ENCODE assay signal across 26 mouse cellular contexts in the genomic region with DNA sequence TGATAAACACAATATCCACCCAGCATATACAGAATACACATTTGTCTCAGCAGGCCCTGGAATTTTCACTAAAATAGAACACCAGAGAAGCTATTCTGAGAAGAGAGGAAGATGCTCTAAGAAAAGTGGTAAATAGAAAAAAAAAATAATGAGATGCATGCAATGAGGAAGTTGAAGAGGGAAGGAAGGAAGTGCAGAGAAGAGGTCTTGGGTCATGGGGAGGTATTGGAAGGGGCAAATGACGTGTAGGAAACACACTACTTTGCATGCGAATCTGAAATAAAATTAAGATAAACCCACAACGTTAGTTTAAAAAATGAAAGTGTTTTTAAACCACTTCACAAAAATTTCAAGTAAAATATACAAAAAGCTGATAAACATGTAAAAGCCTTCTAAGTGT. TPM values are rescaled to one million over a fixed set of nuclear protein-coding genes. Genes with fewer than 3 reads are reported as not detected.
"Had no signal": no experiment of that assay in that cellular context is flagged by ENCODE, and none has a peak within 500 bp of the region (broad histone marks: within the 10 kb centered on the region; RNA-seq: fewer than 3 reads in every experiment).

No protein-coding gene starts in this region.

- H3K4me3 ChIP-seq: heart, adult 2 months; heart, embryonic 13.5 days; heart, embryonic 15.5 days; hindbrain, embryonic 10.5 days; hindbrain, embryonic 12.5 days; layer of hippocampus, adult 2 months; left cerebral cortex, adult 2 months; limb, embryonic 13.5 days; limb, embryonic 15.5 days; liver, embryonic 12.5 days had no signal

- H3K9me3 ChIP-seq: hindbrain, embryonic 12.5 days; limb, embryonic 13.5 days; limb, embryonic 15.5 days; liver, embryonic 12.5 days had no signal

- H3K9ac ChIP-seq: heart, embryonic 13.5 days; heart, embryonic 15.5 days; hindbrain, embryonic 12.5 days; hindbrain, embryonic 14.5 days; limb, embryonic 13.5 days; limb, embryonic 15.5 days; liver, embryonic 12.5 days; liver, embryonic 14.5 days had no signal

- H3K4me1 ChIP-seq: heart, embryonic 13.5 days; heart, embryonic 15.5 days; hindbrain, embryonic 10.5 days; hindbrain, embryonic 12.5 days; limb, embryonic 13.5 days; limb, embryonic 15.5 days; liver, embryonic 12.5 days had no signal

- H3K27ac ChIP-seq: heart, adult 2 months; heart, embryonic 13.5 days; heart, embryonic 15.5 days; hindbrain, embryonic 10.5 days; hindbrain, embryonic 12.5 days; hindbrain, embryonic 14.5 days; layer of hippocampus, adult 2 months; left cerebral cortex, adult 2 months; limb, embryonic 13.5 days; limb, embryonic 15.5 days; liver, embryonic 12.5 days; liver, embryonic 14.5 days had no signal

- H3K27me3 ChIP-seq: heart, embryonic 13.5 days; heart, embryonic 15.5 days; hindbrain, embryonic 12.5 days; limb, embryonic 13.5 days; limb, embryonic 15.5 days; liver, embryonic 12.5 days had no signal

- DNase-seq: gastrocnemius, postnatal 14 days; gastrocnemius, postnatal 36 days; heart, adult 11 months; heart, adult 2 months; heart, postnatal 14 days; heart, postnatal 36 days; kidney, adult 18-20 months; kidney, adult 8-10 months; kidney, postnatal 10 days; kidney, postnatal 25 days; kidney, postnatal 4 days had no signal

- H3K36me3 ChIP-seq: heart, embryonic 13.5 days; heart, embryonic 15.5 days; hindbrain, embryonic 10.5 days; hindbrain, embryonic 12.5 days; limb, embryonic 13.5 days; limb, embryonic 15.5 days; liver, embryonic 12.5 days had no signal

- ATAC-seq: hindbrain, embryonic 16.5 days; intestine, postnatal 0 days; liver, embryonic 12.5 days had no signal

- H3K4me2 ChIP-seq: heart, embryonic 11.5 days; heart, embryonic 13.5 days; heart, embryonic 15.5 days; hindbrain, embryonic 12.5 days; hindbrain, embryonic 14.5 days; limb, embryonic 13.5 days; limb, embryonic 15.5 days; liver, embryonic 12.5 days had no signal

RNA-seq across cellular contexts. Expression of gene Trpc6, which starts 57.4 kb away (rescaled TPM):
- total RNA-seq: liver, adult 2 months had no signal
- polyA plus RNA-seq: liver, adult 2 months had no signal
